Mouse (Mus musculus) lung, adult 2 months (tissue): ENCODE measurements around the gene Metap1d.

ENCODE experiments used
- CTCF ChIP-seq: fragments of 200-500 bp; IDR thresholded peaks from 2 replicates; pipeline ENCODE4 v1.5.1; 2011; ENCODE audit warnings: mild to moderate bottlenecking, low read length, control low read depth; ENCODE audit not compliant: insufficient read depth
- POLR2A ChIP-seq: fragments of 200-500 bp; IDR thresholded peaks from 2 replicates; pipeline ENCODE4 v1.6.1; 2011; ENCODE audit warnings: low read depth, mild to moderate bottlenecking, control low read depth, low read length, borderline replicate concordance; ENCODE audit errors: extremely low read depth

- no peak for TF ChIP-seq CTCF
- TF ChIP-seq POLR2A: no peak
These were observed 3.5 kb upstream of the Metap1d start for GRCm38 (mm10) chr2:71449604-71450003.
